Mouse (Mus musculus) left cerebral cortex, postnatal 36 days (tissue): ENCODE results near the gene Arid3a. TPM values are rescaled to one million over a fixed set of nuclear protein-coding genes. Genes with fewer than 3 reads are reported as not detected.

Experiments used
- DNase-seq, 2 experiments: peaks; one replicate each; pipeline ENCODE4 v3.0.0; 2021 to 2022; ENCODE audit warnings: low spot score in 2 of 2, mixed read lengths in 1 of 2
- intact Hi-C: fragments of 180-260 bp; cut with DNase I; formaldehyde crosslinking; loops from one replicate; pipeline ENCODE4 v1.15.1; 2025
- total RNA-seq, 2 experiments: library from RNA; stranded (reverse); gene quantifications; 2 replicates each; pipeline ENCODE4 v1.2.3; 2021

The Arid3a gene
- total RNA-seq, 2 experiments from 2014 or later, result 6.3 to 6.5 TPM

DNA sequence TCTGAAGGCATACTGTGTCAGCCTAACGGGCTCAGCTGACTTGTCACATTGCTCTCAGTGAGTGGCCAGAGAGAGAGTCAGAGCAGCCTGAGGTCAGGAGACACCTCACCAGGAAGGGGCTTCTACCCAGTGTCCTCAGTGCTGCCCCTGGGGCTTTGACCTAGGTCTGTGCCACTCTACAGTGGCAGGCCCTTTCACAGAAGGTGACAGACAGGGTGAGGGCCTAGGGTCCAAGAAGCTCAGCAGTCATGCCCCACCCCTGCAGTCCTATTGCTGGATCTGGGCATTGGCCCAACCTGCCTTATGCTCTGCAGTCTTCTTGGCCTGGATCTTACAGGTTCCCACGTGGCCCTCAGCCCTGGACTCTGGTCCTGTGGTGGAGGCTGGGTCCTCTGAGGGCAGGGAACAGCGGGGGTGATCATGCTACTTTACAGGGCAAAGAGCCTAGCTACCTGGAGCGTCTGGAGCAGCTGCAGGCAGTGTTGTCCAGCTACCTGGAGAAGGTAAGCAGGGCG lies 40.1 kb downstream of the Arid3a start:
- intact Hi-C loops, result no loop called here
- no peak for DNase-seq

DNA sequence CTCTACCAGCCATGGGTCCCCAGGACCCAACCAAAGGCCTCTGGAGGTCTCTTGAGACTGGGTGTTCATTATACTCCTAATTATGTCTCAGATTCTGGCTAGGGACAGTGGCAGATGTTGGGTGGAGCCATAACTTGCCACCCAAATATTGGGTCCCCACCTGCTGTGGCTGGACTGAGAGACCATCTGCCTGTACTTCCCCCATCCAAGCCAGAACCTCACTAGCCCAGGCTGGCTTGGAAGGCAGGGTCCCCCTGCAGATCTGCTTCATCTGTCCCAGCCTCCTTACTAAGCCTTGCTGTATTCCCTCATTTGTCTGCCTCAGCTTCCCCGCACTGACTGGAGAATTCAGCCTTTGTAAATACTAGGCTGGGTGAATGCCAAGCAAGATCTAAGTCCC lies 41.3 kb downstream of the Arid3a start:
- no peak for DNase-seq
- intact Hi-C loops, result no loop called here

DNA sequence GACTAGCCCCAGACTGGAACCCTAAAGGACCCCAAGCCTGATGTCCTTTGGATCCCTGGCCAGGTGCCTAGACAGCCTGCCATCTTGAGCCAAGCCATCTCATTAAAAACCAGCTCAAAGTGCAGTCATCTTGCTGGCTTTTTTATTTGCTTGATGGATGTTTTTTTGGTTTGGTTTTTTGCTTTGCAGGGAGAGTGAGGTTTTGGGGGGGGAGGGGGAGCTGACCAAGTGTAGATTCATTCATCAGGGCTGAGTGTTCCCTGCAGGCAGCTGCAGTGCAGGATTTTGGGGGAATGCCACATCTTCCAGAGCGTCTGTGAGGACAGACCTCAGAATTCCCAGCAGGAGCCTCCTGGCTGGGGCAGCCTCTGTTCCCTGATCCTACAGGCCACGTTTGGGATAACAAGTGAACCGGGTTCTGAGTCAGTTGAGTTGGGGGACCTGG lies 42.3 kb downstream of the Arid3a start:
- no peak for DNase-seq
- intact Hi-C loops, result no loop called here

DNA sequence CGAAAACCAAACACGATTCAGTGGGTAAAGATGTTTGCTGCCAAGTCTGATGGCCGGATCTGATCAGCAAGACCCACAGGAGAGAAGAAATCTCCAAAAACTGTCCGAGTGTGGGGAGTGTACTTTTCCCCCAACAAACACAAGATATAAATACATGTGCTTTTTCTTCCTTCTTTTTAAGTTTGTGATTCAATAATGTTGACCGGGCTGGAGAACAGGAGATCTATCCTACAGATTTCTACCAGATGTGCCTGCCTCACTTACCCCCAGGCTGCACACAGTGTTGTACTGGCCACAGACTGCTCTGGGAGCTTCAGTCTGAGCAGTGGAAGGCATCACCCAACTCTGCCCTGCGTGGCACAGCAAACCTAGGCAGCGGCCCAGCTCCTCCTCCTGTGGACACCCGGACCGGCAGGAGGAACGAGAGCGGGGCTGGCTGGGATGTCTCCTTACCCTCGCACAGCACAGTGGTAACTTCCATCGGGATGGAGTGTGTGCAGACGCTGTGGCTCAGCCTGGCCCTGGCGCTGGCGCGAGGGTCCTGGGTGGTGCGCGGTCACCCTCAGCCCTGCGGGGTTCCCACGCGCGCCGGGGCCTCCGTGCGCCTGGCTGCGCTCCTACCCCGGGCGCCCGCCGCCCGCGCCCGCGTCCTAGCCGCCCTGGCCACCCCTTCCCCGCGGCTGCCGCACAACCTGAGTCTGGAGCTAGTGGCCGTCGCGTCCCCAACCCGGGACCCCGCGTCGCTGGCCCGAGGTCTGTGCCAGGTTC lies 43.8 kb downstream of the Arid3a start, which contains the start of gene Grin3b:
Grin3b (plus strand) TSS at position 301 of the 768 bp plus-strand sequence.
- DNase-seq, result no peak
- intact Hi-C loops, result no loop called here

DNA sequence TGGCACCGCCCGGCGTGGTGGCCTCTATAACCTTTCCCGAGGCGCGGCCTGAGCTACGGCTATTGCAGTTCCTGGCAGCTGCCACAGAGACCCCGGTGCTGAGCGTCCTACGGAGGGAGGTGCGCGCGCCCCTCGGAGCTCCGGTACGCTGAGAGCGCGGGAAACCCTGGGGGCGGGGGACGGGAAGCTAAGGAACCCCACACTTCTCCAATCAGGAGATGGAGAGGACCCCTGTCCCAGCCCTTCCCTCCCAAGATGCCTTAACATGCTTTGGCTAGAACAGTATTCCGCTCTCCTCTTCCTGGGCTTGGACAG lies 44.3 kb downstream of the Arid3a start:
- no peak for DNase-seq
- intact Hi-C loops, result no loop called here

GRCm38 (mm10) chr10:79972831-79973230 lies 46.0 kb downstream of the Arid3a start:
- no peak for DNase-seq
- intact Hi-C loops, result no loop called here

GRCm38 (mm10) chr10:79974087-79974486 lies 47.2 kb downstream of the Arid3a start:
- intact Hi-C loops, result no loop called here
- no peak for DNase-seq

DNA sequence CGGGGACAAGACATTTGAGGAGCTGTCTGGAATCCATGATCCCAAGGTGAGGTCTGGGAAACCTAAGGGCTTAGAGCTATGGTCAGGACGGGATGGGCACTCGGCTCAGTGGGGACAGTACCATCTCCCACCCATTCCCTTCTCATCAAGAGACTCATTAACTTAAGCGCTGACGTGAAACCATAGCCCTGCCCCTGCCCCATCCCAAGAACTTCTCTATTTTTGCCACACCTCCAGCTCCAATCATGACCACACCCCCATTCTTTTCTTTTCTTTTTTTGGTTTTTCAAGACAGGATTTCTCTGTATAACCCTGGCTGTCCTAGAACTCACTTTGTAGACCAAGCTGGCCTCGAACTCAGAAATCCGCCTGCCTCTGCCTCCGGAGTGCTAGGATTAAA lies 47.8 kb downstream of the Arid3a start:
- intact Hi-C loops, result no loop called here
- DNase-seq, result no peak

DNA sequence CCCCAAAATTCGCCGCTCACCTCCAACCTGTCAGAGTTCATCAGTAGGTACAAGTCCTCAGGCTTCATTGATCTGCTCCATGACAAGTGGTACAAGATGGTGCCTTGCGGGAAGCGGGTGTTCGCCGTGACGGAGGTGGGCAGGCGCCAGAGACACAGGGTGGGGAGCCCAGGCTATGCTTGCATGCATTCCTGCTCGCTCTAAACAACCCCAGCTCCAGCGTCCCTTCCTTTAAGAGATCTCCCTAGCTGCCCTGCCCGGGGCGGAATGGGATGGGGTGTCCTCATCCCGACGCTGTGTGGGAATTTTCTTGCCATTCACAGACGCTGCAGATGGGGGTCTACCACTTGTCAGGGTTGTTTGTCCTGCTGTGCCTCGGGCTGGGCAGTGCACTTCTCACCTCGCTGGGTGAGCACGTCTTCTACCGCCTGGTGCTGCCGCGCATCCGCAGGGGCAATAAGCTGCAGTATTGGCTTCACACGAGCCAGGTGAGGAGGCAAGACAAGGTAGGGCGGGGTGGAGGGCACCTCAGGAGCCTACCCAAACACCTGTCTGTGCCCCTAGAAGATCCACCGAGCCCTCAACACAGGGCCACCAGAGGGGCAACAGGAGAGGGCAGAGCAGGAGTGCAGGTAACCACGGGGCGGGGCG lies 49.4 kb downstream of the Arid3a start:
- intact Hi-C loops, result no loop called here
- DNase-seq, result no peak

GRCm38 (mm10) chr10:79976722-79977107 lies 49.9 kb downstream of the Arid3a start:
- no peak for DNase-seq
- intact Hi-C loops, result no loop called here

GRCm38 (mm10) chr10:79977324-79977723 lies 50.5 kb downstream of the Arid3a start:
- no peak for DNase-seq
- intact Hi-C loops, result no loop called here

GRCm38 (mm10) chr10:79978061-79978460 lies 51.2 kb downstream of the Arid3a start:
- intact Hi-C loops, result no loop called here
- DNase-seq, result no peak

DNA sequence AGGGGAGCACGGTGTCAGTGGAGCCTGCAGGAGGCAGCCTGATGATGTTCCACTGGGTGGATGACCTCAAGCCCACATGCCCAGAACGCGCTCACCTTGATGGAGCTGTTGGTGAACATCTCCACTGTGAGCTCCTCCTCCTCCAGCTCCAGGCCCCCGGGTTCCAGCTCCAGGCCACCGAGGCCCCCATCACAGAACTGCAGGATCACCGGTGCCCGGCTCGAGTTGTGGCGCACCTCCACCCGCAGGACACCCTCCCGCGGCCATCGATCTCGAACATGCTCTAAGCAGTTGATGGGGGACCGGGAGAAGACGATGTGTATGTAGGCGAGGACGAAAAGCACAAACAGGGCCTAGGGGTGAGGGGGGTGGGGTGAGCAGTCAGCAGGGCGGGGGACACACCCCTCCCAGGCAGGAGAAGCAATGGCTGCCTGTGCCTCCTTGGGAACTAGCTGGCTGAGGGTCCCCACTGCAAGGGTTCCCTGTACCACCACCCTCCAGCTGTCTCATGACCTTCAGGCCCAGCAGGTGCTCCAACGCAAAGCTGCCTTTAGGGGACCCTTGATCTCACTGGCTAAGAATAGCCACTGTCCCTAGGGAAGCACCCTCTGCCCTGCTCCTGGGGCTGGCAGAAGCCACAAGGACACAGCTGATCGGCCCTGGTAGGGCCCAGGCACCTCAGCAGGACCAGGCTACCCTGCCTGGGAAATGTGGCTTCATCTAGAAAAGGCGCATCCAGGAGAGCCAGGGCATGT lies 52.7 kb downstream of the Arid3a start:
- DNase-seq, result no peak
- intact Hi-C loops, result no loop called here

DNA sequence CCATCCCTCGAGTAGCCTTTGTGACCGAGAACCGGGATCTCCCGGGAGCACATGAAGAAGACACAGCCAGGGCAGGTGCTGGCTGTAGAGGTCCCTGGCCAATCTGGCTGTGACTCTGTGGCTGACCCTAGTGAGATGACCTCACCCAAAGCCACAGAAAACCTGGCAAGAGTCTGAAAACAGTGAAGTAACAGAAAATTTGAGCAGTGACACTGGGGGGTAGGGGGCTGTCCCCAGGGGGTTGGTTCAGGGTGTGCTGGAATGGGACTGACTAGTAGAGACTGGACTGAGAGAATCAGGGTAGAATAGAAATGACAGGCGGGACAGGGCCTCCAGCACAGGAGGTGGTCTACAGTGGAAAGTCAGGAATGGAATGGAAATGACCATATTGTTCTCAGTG lies 56.4 kb downstream of the Arid3a start:
- intact Hi-C loops, result loop anchor here (2.0 kb wide), 1 partner anchor 22 kb away; the partner anchor contains the start of gene Wdr18
- no peak for DNase-seq

- intact Hi-C loops, result loop anchor here (1.0 to 2.0 kb wide), 4 partner anchors 23 to 159 kb away; partner anchors contain the start of genes Polr2e, Stk11 and Wdr18
- peak; percentile 65 to 66 for DNase-seq
Measured at GRCm38 (mm10) chr10:79983670-79984069, 56.8 kb downstream of the Arid3a start.

- DNase-seq, result peak; percentile 86 to 89
- intact Hi-C loops, result loop anchor here (1.0 to 2.0 kb wide), 3 partner anchors 54 to 158 kb away; partner anchors contain the start of genes Polr2e and Stk11
Measured at GRCm38 (mm10) chr10:79984195-79984816, 57.5 kb downstream of the Arid3a start, which contains the start of gene Tmem259. TSS of gene Tmem259 (minus strand) at chr10:79984330.

GRCm38 (mm10) chr10:79984871-79985270 lies 58.0 kb downstream of the Arid3a start:
- DNase-seq, result peak; percentile 94 to 96
- intact Hi-C loops, result loop anchor here (1.0 to 2.0 kb wide), 3 partner anchors 54 to 157 kb away; partner anchors contain the start of genes Polr2e and Stk11

DNA sequence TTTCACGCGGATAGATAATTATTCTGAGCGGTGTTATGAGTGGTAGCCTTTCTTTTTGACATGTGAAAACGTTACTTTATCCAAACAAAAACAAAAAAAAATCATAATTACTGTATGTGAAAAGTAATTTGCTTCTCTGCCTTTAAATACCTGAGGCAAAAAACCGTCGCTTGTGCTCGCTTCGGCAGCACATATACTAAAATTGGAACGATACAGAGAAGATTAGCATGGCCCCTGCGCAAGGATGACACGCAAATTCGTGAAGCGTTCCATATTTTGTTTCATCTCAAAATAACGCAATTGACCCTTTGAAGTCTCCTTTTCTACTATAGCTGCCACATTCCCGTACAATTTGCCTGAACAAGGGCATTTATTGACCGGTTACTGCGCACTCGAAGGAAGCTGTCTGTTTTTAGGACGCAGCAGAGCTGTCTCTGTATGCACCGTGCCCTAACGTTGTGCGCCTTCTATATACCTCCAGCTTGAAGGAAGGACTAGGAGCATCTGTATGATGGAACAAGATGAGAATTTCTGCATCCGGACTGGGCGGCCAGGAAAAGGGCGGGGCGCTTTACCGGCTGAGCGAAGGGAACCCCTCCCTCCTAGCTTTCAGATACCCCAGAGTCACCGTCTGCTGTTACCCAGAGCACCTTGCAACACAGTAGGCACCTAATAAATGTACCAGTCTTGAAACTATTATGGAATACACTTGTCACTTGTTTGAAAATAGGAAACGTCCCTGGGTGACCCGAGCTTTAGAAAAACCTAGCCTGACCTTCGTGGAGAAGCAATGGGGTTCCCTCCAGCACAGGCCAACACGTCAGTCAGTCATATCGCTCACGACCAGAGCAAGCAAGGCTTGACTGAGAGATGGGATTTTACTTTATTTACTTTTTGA lies 58.7 kb downstream of the Arid3a start:
- peak; percentile 74 to 75 for DNase-seq
- intact Hi-C loops, result loop anchor here (2.0 kb wide), 2 partner anchors 53 to 129 kb away; partner anchors contain the start of genes Polr2e and Stk11
